Mouse (Mus musculus) megakaryocyte, embryonic 14.5 days (primary cell): Measurements from ENCODE around the gene Utrn.

Experiments used
- FLI1 ChIP-seq: IDR thresholded peaks from 2 replicates; pipeline ENCODE4 v1.6.1; 2012; ENCODE audit warnings: low read length, inconsistent platforms, mixed read lengths
- GATA1 ChIP-seq: IDR thresholded peaks from 3 replicates; pipeline ENCODE4 v1.6.1; 2012; ENCODE audit warnings: mixed read lengths, low read length, inconsistent platforms, borderline replicate concordance

- TF ChIP-seq FLI1 (no peak), GATA1 (no peak)
Measured at GRCm38 (mm10) chr10:12703526-12703925, 165.6 kb downstream of the Utrn start.
